Mouse (Mus musculus) thymus, postnatal 10 days (tissue): ENCODE measurements around the gene Vmn1r113.
"Not testable (repeated sequence)": the region's sequence is repeated elsewhere in the genome, so short reads cannot be mapped to it uniquely, and the experiment has no call there.

Source experiments
- DNase-seq, 2 experiments: peaks; one replicate each; pipeline ENCODE4 v3.0.0; 2021; ENCODE audit warnings: low spot score in 2 of 2

The Vmn1r113 gene

GRCm38 (mm10) chr7:20786985-20787384, at the start of gene Vmn1r113:
Gene Vmn1r113 (plus strand): TSS chr7:20787285.
- DNase-seq = not testable (repeated sequence)

- not testable (repeated sequence) for DNase-seq
Measured at GRCm38 (mm10) chr7:20770885-20771284, 16.2 kb upstream of the Vmn1r113 start, which contains the start of gene Vmn1r112. Gene Vmn1r112 (plus strand): TSS chr7:20771185.

- not testable (repeated sequence) for DNase-seq
Measured at GRCm38 (mm10) chr7:20812086-20812485, 25.0 kb downstream of the Vmn1r113 start, which contains the start of gene Vmn1r114. Gene Vmn1r114 (minus strand): TSS chr7:20812186.
